Mouse (Mus musculus) megakaryocyte, adult 5-6 weeks (primary cell): ENCODE data around the gene Nmi. TPM values are rescaled to one million over a fixed set of nuclear protein-coding genes. Genes with fewer than 3 reads are reported as not detected.

ENCODE experiments used
- ATAC-seq: 2 replicates; pipeline ENCODE4 v1.8.0; 2016; ENCODE audit warnings: mild to moderate bottlenecking, inconsistent platforms; ENCODE audit not compliant: poor library complexity, severe bottlenecking
- total RNA-seq, 2 experiments: library from RNA; stranded (forward) in 1 of 2; stranded (reverse) in 1 of 2; fragments of 153-499, 151-499 nt in 1 of 2; fragments of 221-1000, 200-1000 nt in 1 of 2; gene quantifications; 2 replicates each; pipeline versions ENCODE4 v1.2.3 to v1.2.4; 2015 to 2017

Nmi gene
- total RNA-seq, 2 experiments from 2014 or later, result 64.0 to 86.5 TPM

DNA sequence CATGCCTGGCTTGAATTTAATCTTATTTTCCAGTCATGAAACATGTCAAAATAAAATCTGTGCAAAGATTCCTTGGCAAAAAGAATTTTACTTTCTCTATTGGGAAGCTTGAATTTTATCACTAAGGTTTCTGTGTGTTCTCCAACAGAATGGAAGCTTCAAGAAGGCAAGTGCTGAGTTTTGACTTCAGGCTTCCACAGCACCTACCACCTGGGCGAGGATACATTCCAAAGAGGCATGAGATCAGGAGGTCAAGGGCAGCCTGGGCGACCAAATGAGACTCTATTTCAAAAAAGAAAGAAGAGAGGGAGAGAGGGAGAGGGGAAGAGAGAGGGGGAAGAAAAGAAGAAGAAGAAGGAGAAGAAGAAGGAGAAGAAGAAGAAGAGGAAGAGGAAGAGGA, 27.5 kb downstream of the Nmi start:
- ATAC-seq, result peak; percentile 51

DNA sequence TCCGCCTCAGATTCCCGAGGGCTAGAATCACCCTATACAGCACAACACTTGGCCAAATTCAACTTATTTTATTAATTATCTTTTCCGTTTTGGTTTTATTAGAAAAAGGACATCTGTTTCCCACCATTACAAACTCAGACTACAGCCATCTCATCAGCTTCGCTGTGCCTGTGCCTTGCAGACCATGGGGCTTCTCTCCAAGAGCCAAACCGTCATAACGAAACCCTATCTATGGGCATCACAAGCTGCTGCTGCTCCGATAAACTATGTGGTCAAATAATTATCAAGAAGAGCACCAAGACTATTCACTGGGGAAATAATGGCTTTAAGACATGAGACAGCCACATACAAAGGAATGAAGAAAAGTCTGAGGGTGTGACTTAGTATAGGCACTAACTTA, 31.5 kb downstream of the Nmi start:
- ATAC-seq, result no peak

DNA sequence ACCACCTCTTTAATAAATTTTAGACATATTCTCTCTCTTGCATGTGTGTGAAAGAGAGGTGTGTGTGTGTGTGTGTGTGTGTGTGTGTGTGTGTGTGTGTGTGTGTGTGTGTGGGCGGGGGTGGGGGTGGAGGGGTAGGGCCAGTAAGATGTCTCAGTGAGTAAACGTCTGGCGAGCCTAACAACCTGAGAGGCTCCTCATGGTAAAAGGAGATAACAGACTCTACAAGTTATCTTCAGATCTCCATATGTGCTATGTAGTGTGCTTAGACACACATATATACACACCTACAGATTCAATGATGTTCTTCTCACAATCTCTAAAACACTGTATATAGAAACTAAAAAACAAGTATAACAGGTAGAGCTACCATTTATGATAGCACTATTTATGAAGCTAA, 34.5 kb downstream of the Nmi start:
- ATAC-seq, result no peak

DNA sequence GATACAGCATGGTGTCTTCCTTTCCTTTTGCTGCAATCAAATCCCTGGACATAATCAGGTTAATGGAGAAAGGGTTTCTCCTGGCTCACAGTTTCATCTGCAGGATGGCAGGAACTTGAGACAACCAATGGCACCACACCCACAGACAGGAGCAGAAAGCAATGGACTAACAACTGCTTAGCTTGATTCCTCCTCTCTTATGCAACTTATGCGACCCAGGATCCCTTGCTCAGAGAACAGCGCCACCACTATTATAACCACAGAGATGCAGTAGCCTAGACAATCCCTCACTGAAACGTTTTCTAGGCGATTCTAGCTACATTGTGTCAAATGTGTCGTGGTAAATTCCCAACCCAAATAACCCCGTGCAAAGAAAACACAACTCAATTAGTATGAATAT, 36.3 kb downstream of the Nmi start:
- ATAC-seq, result no peak

DNA sequence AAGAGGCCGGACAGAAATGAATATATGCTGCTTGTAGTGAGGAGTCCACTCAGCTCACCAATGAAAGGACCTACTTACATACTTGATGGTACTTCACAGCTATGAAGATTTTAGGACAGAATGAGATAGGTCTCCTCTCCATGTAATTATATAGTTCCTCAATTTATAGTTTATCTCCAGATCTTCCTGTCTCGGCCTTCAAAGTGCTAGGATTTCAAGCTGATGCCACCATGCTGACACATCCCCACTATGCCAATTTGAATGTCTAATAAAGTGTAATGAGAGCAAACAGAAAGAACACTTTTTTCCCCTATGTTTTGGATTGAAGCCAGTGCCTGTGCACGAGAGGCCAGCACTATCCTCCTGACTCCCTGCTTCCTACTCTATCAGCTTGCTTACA, 36.7 kb downstream of the Nmi start:
- no peak for ATAC-seq

DNA sequence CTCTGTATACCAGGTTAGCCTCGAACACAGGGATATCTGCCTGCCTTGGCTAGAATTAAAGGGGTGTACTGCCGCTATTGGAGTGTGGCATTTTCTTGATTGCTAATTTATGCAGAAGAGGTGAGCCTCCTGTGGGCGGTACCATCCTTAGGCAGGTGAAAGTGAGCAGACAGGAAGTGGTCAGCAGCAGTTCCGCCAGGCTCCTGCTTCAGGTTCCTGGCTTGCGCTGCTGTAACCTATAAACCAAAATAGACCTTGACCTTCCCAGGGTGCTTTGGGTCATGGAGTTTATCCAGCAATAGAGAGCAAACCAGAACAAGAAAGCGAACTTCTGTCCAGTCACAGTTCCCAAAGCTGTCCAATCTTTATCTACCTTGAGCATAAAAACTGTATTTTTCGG, 37.4 kb downstream of the Nmi start:
- ATAC-seq, result no peak

DNA sequence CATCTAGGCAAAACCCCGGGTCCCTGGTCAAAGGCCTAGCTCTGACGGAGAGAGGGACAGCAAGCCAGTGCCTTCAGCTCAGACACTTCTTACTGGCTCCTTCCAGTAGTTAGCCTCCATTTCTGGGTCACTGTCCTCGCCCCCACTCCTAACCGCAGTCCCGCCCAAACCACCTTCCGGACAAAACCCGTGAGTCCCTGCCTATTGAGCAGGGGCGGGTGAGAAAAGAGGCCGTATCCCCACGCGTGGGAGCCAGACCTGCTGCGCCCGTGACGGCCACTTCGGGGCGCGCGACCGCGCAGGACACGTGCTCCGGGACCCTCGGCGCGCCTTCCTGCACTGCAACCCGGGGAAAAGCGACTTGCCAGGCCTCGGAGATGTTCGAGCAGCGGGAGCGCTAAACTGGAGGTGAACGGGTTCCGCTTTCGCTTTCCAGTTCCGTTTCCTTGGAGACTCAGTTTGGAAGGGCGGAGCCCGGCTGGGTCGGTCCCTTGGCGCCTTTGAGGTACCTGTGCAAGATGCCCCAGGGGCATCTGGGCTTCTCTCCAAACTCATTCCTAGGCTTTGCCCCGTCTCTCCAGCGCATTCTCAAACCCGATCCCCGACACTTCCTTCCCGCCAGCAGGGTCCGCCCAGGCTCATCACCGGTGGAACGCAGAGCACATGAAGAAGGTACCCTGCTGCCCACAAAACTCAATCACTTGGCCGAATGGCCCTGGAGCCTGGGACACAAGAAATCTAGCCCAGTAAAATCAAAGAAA, 38.5 kb downstream of the Nmi start, which contains the start of gene Rbm43:
TSS of gene Rbm43 (minus strand) at position 590 of the 761 bp plus-strand sequence.
- peak; percentile 78 for ATAC-seq

DNA sequence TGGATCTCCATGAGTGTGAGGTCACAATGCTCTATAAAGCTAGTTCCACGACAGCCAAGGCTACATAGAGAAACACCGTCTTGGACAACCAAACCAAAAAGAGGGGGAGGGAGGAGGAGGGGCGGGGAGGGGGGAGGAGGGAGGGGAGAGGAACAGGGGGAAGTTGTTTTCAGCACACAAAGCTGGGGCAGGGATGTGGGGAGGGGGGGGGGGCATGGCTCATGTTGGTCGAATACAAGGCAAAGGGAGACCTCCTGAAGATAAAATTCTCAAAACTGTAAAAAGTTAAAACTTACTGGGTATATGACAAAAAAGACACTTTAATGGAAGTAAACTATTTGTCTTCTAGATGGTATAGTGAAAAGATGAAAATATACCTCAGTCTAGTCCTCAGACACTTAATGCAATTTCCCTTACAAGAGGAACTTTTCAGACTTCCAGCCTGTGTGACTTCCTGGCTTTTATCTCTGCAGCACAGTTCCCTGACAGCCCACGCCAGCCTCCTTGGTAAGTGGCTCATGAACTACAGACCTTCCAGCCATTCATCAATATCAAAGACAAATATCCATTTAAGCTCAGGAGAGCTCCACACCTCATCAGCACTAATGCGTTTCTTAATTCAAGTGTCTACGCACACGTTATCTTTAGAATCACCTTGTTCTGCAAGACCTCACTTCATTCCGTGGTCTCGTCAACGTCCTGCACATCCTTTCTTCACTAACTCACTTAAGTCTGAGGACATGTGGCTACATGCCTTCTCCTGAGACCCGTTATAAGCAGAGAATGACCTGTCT, 39.8 kb downstream of the Nmi start:
- ATAC-seq, result peak; percentile 11; the same call in 1 of the 2 replicates

DNA sequence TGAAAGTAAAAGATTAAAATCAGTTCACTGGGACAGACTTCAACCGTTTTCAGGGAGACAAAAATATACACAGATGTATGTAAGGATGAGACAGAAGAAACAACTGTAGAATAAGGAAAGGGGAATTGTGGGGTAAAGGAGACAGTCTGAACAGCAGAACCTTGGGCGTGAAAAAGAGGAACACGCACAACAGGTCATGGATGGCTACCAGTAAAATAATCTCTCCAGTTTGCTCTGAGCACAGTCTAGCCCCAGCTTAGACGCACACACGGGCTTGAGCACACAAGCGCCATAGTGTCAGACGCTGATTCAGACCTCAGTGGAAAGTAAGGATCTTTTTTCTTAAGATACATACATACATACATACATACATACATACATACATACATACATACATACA, 42.1 kb downstream of the Nmi start:
- ATAC-seq, result no peak

DNA sequence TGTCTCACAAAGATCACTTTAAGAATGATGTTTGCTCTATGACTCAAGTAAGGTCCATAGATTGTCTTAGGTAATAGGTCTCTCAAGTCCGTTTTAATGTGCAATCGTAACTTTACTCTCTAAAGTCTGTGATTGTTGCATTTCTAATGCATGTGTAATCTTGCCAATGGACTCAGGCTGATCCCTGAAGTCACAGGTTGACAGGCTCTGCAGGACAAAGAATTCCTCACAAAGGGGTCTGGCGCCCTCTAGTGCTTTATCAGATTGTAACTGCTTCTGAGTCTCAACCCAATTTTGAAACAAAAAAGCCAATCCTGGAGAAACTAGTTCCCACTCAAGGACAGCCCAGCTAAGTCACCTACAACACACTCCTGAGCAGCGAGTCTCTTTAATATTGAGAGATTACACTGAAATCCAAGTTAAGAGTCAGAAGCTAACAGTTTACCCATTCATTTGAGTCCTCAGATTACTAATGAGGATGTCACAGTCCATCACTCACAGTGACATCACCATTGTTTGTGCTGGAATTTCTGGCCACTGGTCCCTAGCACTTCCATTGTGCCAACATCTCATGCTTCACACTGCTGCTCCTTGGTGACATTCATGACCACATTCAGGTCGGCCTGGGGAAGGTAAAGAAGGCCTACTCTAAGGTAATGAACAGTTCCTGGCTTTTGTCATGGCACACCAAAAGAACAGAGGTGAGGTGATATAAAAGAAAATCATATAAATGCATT, 58.2 kb downstream of the Nmi start:
- peak; percentile 90 for ATAC-seq

DNA sequence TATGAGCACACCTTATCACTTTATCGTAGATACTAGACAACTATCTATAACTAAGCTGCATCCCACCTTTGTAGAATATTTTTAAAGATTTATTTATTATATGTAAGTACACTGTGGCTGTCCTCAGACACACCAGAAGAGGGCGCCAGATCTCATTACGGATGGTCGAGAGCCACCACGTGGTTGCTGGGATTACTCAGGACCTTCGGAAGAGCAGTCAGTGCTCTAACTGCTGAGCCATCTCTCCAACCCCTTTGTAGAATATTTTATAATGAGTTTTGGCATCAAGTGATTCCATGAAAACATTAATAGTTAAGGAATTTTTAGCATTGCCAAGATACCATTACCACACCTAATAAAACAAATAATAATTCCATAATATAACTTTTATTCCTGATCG, 58.8 kb downstream of the Nmi start:
- no peak for ATAC-seq

DNA sequence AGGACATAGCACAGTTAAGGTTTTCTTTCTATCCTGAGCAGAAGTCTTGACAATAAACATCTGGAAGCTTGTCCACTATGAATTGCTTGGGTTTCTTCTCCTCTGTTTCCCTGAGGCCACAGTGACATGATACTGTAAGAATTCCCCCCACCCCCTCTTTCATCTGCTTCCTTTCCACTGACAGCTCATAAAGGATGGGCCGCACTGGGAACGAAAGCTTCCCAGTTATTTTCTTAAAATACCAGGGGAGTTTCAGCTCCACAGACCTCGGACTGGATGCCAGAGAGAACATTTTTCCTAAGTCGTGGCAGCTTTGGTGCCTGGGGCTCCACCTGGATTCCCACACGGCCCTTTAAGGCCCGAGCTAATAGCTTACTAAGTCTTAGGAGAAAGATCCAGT, 60.6 kb downstream of the Nmi start:
- ATAC-seq, result no peak

DNA sequence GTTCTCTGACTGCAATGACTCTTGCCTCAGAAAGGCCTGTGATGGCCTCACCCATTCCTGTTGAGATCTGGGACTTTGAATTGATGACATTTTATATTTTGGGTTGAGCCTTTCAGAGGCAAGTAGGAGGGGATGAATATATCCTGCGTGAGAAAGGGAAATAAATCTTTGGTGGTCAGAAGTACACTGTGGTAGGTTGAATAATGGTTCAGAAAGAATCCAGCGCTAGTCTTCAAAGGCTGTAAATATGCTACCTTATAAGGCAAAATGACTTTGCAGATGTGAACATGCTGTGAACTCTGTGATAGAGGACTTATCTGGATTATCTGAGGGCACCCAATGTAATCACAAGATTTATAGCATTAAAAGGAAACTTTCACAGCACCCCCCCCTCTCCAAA, 61.4 kb downstream of the Nmi start:
- ATAC-seq, result no peak

DNA sequence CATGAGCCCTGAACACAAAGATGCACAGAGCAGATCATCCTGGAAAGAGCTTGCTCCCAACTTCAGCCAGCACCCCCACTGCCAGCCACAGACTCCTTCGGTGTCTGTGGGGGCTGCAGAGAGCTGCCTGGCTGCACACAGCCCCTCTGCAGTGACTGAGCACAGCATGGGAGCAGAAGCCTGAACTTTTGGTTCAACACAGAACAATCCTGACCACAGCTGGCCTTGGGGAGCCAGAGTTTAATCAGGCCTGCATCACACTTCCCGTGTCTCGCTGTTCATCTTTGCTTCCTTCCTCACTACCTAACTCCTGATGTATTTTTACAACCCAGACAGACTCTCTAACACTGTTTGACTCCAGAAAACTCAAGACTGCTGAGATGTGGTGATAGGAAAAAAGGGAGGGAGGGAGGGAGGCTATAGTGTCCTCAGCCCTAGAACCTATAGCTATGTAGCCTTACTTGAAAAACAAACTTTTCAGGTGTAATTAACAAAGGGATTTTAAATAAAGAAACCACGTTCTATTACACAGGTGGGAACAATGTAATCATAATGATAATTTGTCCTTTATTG, 65.7 kb downstream of the Nmi start:
- ATAC-seq, result no peak

DNA sequence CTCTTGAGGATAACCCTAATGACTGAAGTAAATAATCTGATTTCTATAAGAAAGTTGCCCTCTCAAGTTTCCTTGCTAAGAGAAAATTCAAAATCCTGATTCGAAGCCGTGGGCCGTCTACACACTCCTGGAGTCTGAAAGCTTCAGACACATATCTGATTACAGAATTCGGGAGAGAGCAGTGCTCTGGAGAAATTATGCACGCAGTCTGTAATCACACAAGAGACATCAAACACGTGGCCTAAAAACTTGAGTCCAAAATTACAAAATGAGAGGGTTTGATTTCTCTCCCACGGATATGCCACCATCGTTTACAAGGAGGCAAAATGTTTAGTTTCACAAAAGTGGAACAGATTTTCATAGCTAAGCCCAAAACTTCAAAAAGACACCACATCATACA, 67.7 kb downstream of the Nmi start:
- no peak for ATAC-seq

Other genes starting within 250 kb of the Nmi start
- gene Rbm43, start 38.3 kb downstream of the Nmi start, total RNA-seq (2015), result 56.6 and 63.6 TPM in 2 replicates
- gene Rbm43, start 38.3 kb downstream of the Nmi start, total RNA-seq (2017), result 32.9 and 39.2 TPM in 2 replicates
- 0.56 and 0.93 TPM in 2 replicates for gene Tnfaip6, start 64.5 kb upstream of the Nmi start, total RNA-seq (2015)
- 0.94 and 1.1 TPM in 2 replicates for gene Tnfaip6, start 64.5 kb upstream of the Nmi start, total RNA-seq (2017)
- gene Rif1, start 99.3 kb upstream of the Nmi start, total RNA-seq (2015), result 41.2 and 51.0 TPM in 2 replicates
- 48.3 and 64.6 TPM in 2 replicates for gene Rif1, start 99.3 kb upstream of the Nmi start, total RNA-seq (2017)